Mouse (Mus musculus) stomach, embryonic 14.5 days (tissue): ENCODE results near the gene Ankrd13b. TPM values are rescaled to one million over a fixed set of nuclear protein-coding genes. Genes with fewer than 3 reads are reported as not detected.
A peak's percentile ranks its signal among the peaks of the same experiment; 100 is the strongest.

ENCODE experiments used
- ATAC-seq: fragments of 200-750 bp; cut with Nextera tagmentation; 2 replicates; pipeline ENCODE4 v1.8.0; 2017; ENCODE audit warnings: low read depth, moderate TSS enrichment; ENCODE audit not compliant: insufficient number of reproducible peaks, insufficient read depth, low FRiP score
- H3K27ac ChIP-seq: fragments of 300-500 bp; sonication (generic); 2 replicates; pipeline ENCODE4 v1.5.1; 2014; ENCODE audit warnings: mild to moderate bottlenecking, low read length, moderate library complexity, mixed read lengths
- H3K27me3 ChIP-seq: fragments of 300-500 bp; sonication (generic); 2 replicates; pipeline ENCODE4 v1.6.1; 2014; ENCODE audit warnings: low read length, control low read depth, mixed read lengths; ENCODE audit not compliant: control insufficient read depth, insufficient read depth
- H3K36me3 ChIP-seq: fragments of 300-500 bp; sonication (generic); 2 replicates; pipeline ENCODE4 v1.6.1; 2014; ENCODE audit warnings: mild to moderate bottlenecking, control low read depth, low read length, moderate library complexity, mixed read lengths; ENCODE audit not compliant: control insufficient read depth, insufficient read depth
- H3K4me1 ChIP-seq: fragments of 300-500 bp; sonication (generic); 2 replicates; pipeline ENCODE4 v1.6.1; 2014; ENCODE audit warnings: low read length, control low read depth, mixed read lengths; ENCODE audit not compliant: control insufficient read depth, insufficient read depth
- H3K4me2 ChIP-seq: fragments of 300-500 bp; sonication (generic); replicated peaks from 2 replicates; pipeline ENCODE4 v1.6.1; 2014; ENCODE audit warnings: low read depth, low read length, control low read depth
- H3K4me3 ChIP-seq: fragments of 300-500 bp; sonication (generic); 2 replicates; pipeline ENCODE4 v1.5.1; 2014; ENCODE audit warnings: low read depth, low read length, control low read depth
- H3K9ac ChIP-seq: fragments of 300-500 bp; sonication (generic); replicated peaks from 2 replicates; pipeline ENCODE4 v1.6.1; 2014; ENCODE audit warnings: low read depth, mild to moderate bottlenecking, control low read depth, low read length, moderate library complexity, mixed read lengths
- H3K9me3 ChIP-seq: fragments of 300-500 bp; sonication (generic); 2 replicates; pipeline ENCODE4 v1.6.1; 2016; ENCODE audit warnings: low read depth, low read length, control low read depth; ENCODE audit not compliant: control insufficient read depth
- WGBS: fragments of 180-500 bp; shearing (Covaris S2); extraction: QIAGEN DNeasy Blood & Tissue Kit; methylation state at CpG from one replicate; pipeline ENCODE4 v1.1.7; 2014; 5-methylcytosine and 5-hydroxymethylcytosine counted together
- polyA plus RNA-seq: library from polyadenylated mRNA; unstranded; fragments of >200 nt; fragmentation: Nextera tagmentation; extraction: Ambion mirVana; gene quantifications from 2 replicates; pipeline ENCODE4 v1.2.1, GENCODE M21; 2014

The Ankrd13b gene
- polyA plus RNA-seq, 1 experiment from 2014 or later = 7.1 TPM

- Histone ChIP-seq H3K36me3 (no peaks in the 10 kb centered on the region), H3K9ac (peak overlapping the region; percentile 21; the same call in 1 of the 2 replicates), H3K27ac (peak overlapping the region; percentile 96), H3K4me1 (peaks cover 47% of the 10 kb centered on the region), H3K4me2 (peak overlapping the region; percentile 79), H3K4me3 (peak overlapping the region; percentile 62), H3K9me3 (no peaks in the 10 kb centered on the region), H3K27me3 (no peaks in the 10 kb centered on the region)
- ATAC-seq = peak; percentile 73
- under 1% methylated on average over 23 of the region's 23 CpGs for WGBS
Measured at GRCm38 (mm10) chr11:77491502-77492291, 2.2 kb upstream of the Ankrd13b start.

GRCm38 (mm10) chr11:77491123-77491501 lies 1.6 kb upstream of the Ankrd13b start:
- no peaks in the 10 kb centered on the region for H3K36me3 ChIP-seq
- 1% methylated on average over 13 of the region's 13 CpGs for WGBS
- H3K4me1 ChIP-seq = peaks cover 47% of the 10 kb centered on the region
- H3K27ac ChIP-seq = peak overlapping the region; percentile 96
- no peaks in the 10 kb centered on the region for H3K27me3 ChIP-seq
- H3K9me3 ChIP-seq = no peaks in the 10 kb centered on the region
- peak overlapping the region; percentile 21; the same call in 1 of the 2 replicates for H3K9ac ChIP-seq
- peak overlapping the region; percentile 62 for H3K4me3 ChIP-seq
- peak; percentile 70 for ATAC-seq
- H3K4me2 ChIP-seq = peak overlapping the region; percentile 79

DNA sequence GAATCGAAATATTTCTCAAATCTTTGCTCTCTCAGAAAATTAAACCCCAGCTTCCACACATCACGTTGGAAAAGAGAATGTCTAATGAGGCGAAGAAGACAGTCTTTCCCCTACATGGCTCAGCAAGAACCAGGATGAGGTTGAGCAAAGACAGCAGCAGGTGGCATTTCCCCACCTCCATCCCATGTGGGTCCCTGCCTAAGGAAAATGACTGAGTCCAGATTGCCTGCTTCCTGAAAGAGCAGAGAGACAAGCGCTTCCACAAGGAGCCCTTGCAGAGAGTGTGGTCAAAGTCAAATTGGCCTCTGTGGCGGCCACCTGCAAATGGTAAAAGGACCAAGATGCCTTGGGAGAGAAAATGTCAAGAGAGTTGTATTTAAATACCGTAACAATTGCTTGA lies 973 bp upstream of the Ankrd13b start:
- Histone ChIP-seq H3K9me3 (no peaks in the 10 kb centered on the region), H3K4me3 (peak overlapping the region; percentile 74; the same call in 1 of the 2 replicates), H3K27ac (peak overlapping the region; percentile 96; the same call in 1 of the 2 replicates), H3K4me2 (peak overlapping the region; percentile 79), H3K4me1 (peaks cover 48% of the 10 kb centered on the region), H3K27me3 (no peaks in the 10 kb centered on the region), H3K9ac (no peak overlapping the region), H3K36me3 (no peaks in the 10 kb centered on the region)
- ATAC-seq = no peak
- 67% methylated on average over 6 of the region's 6 CpGs for WGBS

DNA sequence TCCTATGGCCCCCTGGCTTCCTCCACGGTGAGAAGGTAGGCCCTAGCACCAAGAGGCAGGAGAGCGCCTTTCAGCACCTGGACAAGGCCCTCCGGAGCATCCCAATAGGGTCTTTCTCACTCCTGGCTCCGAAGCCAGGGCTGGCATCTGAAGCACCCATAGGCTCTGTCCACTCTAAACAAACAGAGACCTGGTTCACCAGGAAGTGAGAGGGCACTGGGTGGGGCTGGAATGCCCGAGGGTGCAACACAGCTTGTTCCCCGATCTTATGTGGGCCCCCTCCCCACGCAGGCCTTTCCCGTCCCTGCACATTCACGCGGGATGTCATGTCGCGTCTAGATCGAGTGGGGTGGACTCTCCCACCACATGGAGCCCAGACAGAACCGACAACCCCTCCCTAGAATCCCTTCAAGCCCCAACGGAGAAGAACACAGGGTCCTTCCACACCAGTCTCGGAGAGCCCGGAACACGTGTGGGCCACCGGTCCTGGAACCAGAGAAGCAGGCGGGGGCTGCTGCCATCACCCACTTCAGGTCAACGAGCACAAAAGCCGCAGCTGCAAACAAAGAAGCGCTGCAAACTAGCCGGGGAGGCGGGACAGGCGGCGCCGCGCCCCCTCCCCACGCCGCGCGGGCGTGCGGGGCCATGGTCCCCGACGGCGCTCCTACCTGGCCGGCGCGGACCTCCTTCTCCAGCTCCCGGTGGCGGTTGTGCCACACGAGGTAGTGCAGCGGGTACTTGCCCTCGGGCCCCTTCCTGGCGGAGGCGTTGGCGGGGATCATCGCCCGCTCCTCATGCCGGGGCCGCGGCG lies 502 bp downstream of the Ankrd13b start:
- Histone ChIP-seq H3K4me1 (peaks cover 40% of the 10 kb centered on the region), H3K36me3 (no peaks in the 10 kb centered on the region), H3K9me3 (no peaks in the 10 kb centered on the region), H3K4me2 (peak overlapping the region; percentile 79), H3K27me3 (no peaks in the 10 kb centered on the region), H3K27ac (no peak overlapping the region), H3K9ac (peak overlapping the region; percentile 74), H3K4me3 (peak overlapping the region; percentile 74)
- 2% methylated on average over 54 of the region's 55 CpGs for WGBS
- no peak for ATAC-seq

- no peak overlapping the region for H3K9ac ChIP-seq
- H3K4me2 ChIP-seq = no peak overlapping the region
- H3K36me3 ChIP-seq = no peaks in the 10 kb centered on the region
- no peaks in the 10 kb centered on the region for H3K27me3 ChIP-seq
- 72% methylated on average over 5 of the region's 5 CpGs for WGBS
- peaks cover 40% of the 10 kb centered on the region for H3K4me1 ChIP-seq
- H3K9me3 ChIP-seq = no peaks in the 10 kb centered on the region
- no peak overlapping the region for H3K4me3 ChIP-seq
- H3K27ac ChIP-seq = no peak overlapping the region
- no peak for ATAC-seq
Measured at GRCm38 (mm10) chr11:77486798-77487197, 2.7 kb downstream of the Ankrd13b start.

- 48% methylated on average over 6 of the region's 6 CpGs for WGBS
- H3K4me2 ChIP-seq = no peak overlapping the region
- H3K9me3 ChIP-seq = no peaks in the 10 kb centered on the region
- peaks cover 33% of the 10 kb centered on the region for H3K4me1 ChIP-seq
- H3K36me3 ChIP-seq = no peaks in the 10 kb centered on the region
- H3K4me3 ChIP-seq = no peak overlapping the region
- no peak overlapping the region for H3K27ac ChIP-seq
- H3K9ac ChIP-seq = no peak overlapping the region
- H3K27me3 ChIP-seq = no peaks in the 10 kb centered on the region
- ATAC-seq = no peak
Measured at GRCm38 (mm10) chr11:77485229-77485628, 4.2 kb downstream of the Ankrd13b start.

GRCm38 (mm10) chr11:77483510-77484255 lies 5.8 kb downstream of the Ankrd13b start:
- Histone ChIP-seq H3K27ac (no peak overlapping the region), H3K9ac (no peak overlapping the region), H3K27me3 (no peaks in the 10 kb centered on the region), H3K36me3 (no peaks in the 10 kb centered on the region), H3K9me3 (no peaks in the 10 kb centered on the region), H3K4me3 (no peak overlapping the region), H3K4me1 (peaks cover 30% of the 10 kb centered on the region), H3K4me2 (no peak overlapping the region)
- ATAC-seq = no peak
- WGBS = 40% methylated on average over 11 of the region's 11 CpGs

GRCm38 (mm10) chr11:77483043-77483442 lies 6.4 kb downstream of the Ankrd13b start:
- peaks cover 23% of the 10 kb centered on the region for H3K4me1 ChIP-seq
- no peak overlapping the region for H3K9ac ChIP-seq
- no peaks in the 10 kb centered on the region for H3K27me3 ChIP-seq
- no peaks in the 10 kb centered on the region for H3K36me3 ChIP-seq
- H3K4me2 ChIP-seq = no peak overlapping the region
- no peak for ATAC-seq
- no peak overlapping the region for H3K27ac ChIP-seq
- no peak overlapping the region for H3K4me3 ChIP-seq
- no peaks in the 10 kb centered on the region for H3K9me3 ChIP-seq
- WGBS = 65% methylated on average over 3 of the region's 3 CpGs
